Mouse (Mus musculus) 416B (cell line): ENCODE results near the gene Scyl3.

Source experiments
- DNase-seq: peaks from one replicate; pipeline ENCODE4 v3.0.0; 2011; ENCODE audit warnings: low read depth

Gene Scyl3

DNA sequence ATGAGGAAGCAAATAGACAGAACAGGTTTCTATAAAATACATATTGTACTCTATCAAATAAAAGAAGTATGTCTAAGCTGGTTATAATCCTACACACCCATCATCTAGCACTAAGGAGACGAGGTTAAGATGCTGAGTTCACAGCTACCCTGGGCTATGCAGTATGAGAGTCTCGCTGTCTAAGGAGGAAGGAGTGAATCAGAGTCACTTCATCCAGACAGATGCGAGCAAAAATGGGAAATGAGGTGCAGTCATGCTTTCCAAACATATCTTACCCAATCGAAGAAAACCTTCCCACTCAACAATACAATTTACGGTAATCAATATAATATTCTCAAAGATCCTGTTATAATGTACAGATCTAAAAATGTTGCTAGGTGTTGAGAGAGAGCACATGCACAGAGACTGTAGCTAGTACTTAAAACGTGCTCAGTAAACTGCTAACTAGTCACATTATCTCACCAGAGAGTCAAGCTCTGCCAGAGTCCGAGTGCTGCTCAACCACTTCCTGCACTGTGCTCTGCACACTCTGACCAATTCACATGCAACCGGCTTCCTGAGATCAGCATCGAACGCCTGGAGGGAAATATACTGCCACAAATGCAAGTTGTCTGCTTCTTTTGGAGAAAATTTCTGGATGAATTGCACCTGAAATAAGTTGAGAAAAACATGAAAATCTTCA, 35.2 kb downstream of the Scyl3 start:
- DNase-seq: peak; percentile 86

DNA sequence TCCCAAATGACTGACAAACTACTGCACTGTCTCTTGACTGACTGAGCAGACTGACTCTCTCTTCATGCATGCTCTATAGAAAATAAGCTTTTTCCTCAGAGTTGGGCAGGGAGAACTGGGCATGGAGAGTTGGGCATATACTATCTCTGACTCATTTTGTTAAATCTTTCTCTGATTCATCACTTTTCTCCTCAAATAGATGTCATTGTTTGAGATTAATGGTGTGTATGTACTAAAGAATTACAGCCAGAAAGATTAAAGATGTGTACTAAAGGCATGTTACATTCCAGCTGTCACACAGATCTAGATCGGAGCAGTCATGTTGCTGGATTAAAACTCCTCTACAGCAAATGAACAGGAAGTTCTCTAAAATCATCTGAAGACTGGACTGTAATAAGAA, 45.6 kb downstream of the Scyl3 start:
- no peak for DNase-seq

DNA sequence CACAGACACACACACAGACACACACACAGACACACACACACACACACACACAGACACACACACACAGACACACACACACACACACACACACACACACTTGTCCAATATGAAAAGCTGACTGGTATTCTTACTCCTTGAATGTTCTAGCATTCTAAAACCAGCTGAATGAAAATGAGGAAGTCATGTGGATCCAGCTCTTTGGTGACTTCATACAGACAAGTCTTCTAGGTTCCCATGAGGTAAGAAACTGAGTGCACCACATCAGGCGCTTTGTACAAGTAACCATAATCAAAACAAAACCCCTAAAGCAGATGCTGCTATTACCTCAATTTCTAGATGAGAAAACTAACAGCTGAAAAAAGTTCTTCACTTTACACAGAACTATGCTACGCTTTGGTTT, 46.2 kb downstream of the Scyl3 start:
- peak; percentile 53 for DNase-seq

DNA sequence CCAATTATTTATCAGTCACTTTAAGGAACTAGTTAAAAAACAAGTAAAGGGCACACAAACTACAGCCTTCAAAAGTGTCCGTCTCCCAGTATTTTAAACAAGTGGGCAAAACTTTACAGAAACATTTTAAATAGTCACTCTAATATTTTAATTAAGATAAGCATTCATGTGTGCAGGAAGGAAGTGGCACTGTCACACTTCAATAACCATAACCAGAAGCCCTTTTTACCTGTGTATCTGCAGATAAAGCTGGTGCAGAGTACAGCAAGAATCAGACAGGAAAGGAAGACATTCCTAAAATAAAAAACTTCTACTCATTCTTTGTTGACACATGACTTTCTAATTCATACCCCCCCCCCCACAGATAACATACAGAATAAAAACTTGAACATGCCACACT, 47.6 kb downstream of the Scyl3 start:
- peak; percentile 38 for DNase-seq

DNA sequence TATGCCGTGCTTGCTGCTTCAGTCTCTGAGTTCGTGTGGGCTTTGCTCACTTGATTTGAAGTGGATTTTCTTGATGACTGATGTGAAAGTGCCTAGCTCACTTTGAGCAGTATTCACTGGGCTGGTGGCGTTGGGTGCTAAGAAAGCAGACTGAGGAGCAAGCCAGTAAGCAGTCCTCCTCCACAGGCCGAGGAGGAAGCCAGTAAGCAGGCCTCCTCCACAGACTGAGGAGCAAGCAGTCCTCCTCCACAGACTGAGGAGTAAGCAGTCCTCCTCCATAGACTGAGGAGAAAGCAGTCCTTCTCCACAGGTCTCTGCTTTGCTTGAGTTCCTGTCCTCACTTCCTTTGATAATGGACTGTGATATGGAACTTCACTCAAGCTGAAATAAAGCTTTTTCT, 63.5 kb downstream of the Scyl3 start:
- peak; percentile 53 for DNase-seq

DNA sequence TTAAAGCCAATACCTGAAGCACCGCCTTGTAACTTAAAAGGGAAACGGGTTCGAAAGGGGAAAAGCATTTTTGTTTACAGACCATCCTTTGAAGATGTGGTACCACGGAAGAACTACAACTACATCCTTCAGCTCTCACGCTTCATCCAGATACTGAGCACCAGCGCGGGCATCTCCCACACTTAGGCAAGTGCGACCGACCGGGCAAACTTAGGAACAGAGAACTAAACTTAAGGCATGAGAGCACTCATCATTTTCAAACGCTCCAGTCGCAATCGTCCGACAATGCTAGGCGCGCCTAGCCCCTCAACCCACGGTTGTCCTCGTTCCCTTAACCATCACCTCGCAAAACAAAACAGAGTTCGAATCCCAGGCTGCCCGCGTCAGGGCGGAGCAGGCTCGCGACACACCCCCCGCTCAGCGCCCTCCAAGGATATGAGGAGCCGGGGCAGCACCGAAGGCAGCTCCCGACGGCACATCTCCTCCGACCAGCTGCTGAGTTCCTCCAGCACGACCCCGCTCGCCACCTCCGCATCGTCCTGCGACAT, 65.3 kb downstream of the Scyl3 start:
- no peak for DNase-seq

DNA sequence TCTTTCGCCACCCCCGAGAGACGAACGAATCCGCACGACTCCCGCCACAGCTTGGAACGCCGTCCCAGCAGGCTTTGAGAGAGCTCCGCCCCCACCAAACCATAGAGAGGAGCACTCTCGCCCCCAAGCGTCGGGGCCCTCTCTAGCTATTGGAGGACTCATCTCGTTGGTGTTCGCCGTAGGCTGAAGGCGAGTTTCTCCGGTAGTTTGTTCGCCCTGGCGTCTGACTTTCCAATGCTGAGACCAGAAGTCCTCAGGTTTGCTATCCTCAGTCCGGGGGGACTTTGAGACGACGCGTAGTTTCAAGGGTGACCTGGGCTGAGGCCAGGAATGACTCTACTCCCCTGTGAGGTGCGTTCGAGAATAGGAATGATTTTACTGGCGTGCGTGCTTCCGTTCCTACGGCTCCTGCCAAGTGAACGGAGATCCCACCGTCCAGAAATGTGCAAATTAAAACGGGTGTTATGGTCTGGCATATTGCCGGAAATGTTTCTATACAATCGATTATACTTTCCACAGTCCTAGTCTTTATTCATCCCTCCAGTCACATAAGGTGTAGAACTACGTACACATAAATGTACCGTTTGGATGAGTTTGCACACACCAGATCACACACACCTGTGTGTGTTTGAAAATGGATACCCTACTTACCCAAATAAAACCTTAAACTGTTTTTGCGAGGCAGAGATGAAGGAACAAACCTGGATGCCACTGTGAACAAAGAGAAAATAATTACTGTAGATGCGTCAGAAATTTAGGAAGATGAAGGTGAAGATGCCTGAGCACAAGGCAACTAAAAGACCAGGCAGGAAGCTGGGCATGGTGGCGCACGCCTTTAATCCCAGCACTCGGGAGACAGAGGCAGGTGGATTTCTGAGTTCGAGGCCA, 66.1 kb downstream of the Scyl3 start, which contains the start of the genes BC055324 and Mettl18:
BC055324 (minus strand) TSS at position 76 of the 888 bp plus-strand sequence.
Mettl18 (plus strand) TSS at position 169 of the 888 bp plus-strand sequence.
- peak; percentile 97 for DNase-seq

DNA sequence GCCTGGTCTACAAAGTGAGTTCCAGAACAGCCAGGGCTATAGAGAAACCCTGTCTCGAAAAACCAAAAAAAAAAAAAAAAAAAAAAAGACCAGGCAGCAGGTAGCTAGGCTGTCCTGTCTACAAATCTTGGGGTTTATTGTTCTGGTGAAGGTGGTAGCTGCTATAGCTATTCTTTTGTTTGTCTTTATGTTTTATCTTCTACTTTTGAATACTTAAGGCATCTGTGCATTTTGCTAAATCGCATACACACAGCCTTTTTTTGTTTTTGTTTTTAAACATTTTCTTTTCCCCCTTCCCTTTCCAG, 66.7 kb downstream of the Scyl3 start:
- DNase-seq: no peak

DNA sequence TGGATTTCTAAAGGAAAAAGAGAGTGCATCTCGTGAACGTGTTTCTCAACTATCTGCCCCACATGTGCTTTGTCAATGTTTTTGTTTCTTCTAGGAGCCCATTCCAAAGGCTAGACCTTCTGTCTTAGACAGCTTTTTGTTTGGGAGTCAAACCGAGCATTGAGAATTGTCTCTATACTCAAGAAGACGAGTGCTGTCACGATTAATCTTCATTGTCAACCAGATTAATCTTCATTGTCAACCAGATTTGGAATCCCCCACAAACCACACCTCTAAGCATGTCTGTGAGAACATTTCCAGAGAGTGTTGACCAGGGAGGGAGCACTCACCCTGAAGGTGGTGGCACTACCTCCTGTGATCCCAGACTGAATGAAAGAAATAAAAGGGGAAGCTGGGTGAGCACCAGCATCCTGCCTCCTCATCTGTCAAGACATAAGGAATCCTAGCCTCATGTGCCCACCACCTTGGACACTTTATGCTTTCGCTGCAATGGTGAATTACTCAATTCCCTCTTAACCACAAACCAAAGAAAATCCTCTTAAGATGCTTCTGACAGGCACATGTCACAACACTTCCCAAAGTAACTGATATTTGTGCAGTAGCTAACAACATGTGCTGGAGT, 73.0 kb downstream of the Scyl3 start:
- DNase-seq: peak; percentile 46

DNA sequence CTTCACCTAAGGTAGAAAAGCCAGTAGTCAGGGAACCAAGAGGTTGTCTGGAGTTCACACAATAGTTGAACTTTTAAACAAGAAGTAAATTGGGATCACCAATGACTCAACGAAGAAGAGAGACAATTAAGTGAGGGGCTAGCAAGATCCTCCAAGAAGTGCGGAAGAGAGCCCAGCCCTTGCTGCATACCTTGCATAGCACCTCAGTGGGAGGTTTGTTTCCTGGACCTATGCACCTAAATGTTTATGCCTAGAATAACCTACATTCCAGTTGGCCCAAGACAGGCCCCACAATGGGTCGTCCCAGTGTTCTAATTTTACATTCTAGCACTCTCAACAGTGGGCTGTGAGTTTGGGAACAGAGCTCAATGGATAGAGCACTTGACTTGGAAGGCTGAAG, 75.4 kb downstream of the Scyl3 start:
- DNase-seq: no peak
